ENCODE assay signal across 7 mouse cellular contexts in the genomic region with DNA sequence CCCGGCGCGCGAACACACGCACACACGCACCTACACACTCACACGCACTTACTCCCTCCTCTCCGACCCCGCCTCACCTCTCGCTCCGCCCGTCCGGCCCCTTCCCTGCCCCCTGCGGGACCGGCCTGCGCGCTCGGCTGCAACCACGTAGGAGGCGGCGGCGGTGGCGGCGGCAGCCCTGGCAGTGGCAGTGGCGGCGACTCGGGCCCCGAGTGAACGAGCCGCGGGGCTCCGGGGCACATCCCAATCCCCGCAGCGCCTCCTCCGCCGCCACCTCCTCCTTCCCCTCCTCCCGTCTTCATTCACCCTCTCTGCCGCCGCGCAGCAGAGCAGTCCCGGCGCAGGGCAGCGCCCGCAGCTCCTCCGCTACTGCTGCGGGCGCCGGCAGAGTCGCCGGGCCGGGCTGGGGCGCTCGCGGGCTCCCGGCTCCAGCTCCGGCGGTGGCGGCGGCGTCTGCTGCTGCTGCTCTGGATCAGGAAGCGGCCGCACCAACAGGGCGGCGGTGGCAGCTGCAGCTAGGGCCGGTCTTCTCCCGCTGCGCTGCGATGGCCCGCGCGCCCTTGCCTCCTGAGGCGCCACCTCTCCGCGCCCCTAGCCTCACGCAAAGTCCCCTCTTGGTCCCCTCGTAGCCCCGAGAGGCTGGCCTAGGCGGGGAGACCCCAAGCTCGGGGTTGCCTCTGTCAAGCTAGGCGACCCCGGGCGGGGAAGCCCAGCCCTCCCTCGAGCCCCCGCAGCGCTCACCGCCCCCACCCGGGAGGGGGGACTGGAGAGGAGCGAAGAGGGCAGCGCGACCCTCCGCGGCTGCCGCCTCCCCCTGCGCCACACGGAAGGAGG. TPM values are rescaled to one million over a fixed set of nuclear protein-coding genes. Genes with fewer than 3 reads are reported as not detected.
A peak's percentile ranks its signal among the peaks of the same experiment; 100 is the strongest.
DNase-seq lines count a peak whose midpoint lies in the region; ATAC-seq and TF ChIP-seq lines count a peak whose summit lies in the region.

No protein-coding gene starts in this region.

- ATAC-seq in limb, embryonic 15.5 days (ENCODE audit: insufficient number of reproducible peaks, low FRiP score, low TSS enrichment, low read depth): peak; percentile 45; the same call in 1 of the 2 replicates
- peak; percentile 27 for ATAC-seq in midbrain, embryonic 16.5 days

- peaks cover 44% of the 10 kb centered on the region for H3K4me1 ChIP-seq in limb, embryonic 15.5 days
- H3K4me1 ChIP-seq in midbrain, embryonic 16.5 days (ENCODE audit: control insufficient read depth, insufficient read depth, low read length): peaks cover 43% of the 10 kb centered on the region
- peaks cover 8% of the 10 kb centered on the region; the same call in 1 of the 2 replicates for H3K4me1 ChIP-seq in spleen, adult 2 months (ENCODE audit: control insufficient read depth, insufficient read depth, insufficient read length)

- H3K9me3 ChIP-seq in limb, embryonic 15.5 days: no peaks in the 10 kb centered on the region
- no peaks in the 10 kb centered on the region for H3K9me3 ChIP-seq in midbrain, embryonic 16.5 days (replicated peaks; ENCODE audit: control insufficient read depth, low read length, poor library complexity, severe bottlenecking)

- peak overlapping the region; percentile 87 for H3K4me3 ChIP-seq in limb, embryonic 15.5 days
- peak overlapping the region; percentile 94 for H3K4me3 ChIP-seq in midbrain, embryonic 16.5 days (ENCODE audit: low read depth, low read length)
- H3K4me3 ChIP-seq in spleen, adult 2 months (ENCODE audit: extremely low read depth, insufficient read depth, insufficient read length): peak overlapping the region; percentile 84

- H3K9ac ChIP-seq in limb, embryonic 15.5 days: peak overlapping the region; percentile 83
- H3K9ac ChIP-seq in midbrain, embryonic 16.5 days (ENCODE audit: low read depth, low read length): peak overlapping the region; percentile 99

- no peaks in the 10 kb centered on the region for H3K36me3 ChIP-seq in limb, embryonic 15.5 days
- no peaks in the 10 kb centered on the region for H3K36me3 ChIP-seq in midbrain, embryonic 16.5 days (ENCODE audit: control insufficient read depth, insufficient read depth, low read length)
- H3K36me3 ChIP-seq in spleen, adult 2 months (ENCODE audit: control insufficient read depth, insufficient read depth, low read length): no peaks in the 10 kb centered on the region

- no peak for TF ChIP-seq CTCF in spleen, adult 2 months (IDR thresholded peaks at IDR 0.05; ENCODE audit: extremely low read depth, insufficient read depth, insufficient read length, insufficient replicate concordance)

- H3K4me2 ChIP-seq in limb, embryonic 15.5 days: peak overlapping the region; percentile 89
- peak overlapping the region; percentile 78 for H3K4me2 ChIP-seq in midbrain, embryonic 16.5 days (ENCODE audit: low read length)

- under 1% methylated on average over 68 of the region's 95 CpGs for WGBS in limb, embryonic 15.5 days
- under 1% methylated on average over 65 of the region's 95 CpGs for WGBS in midbrain, embryonic 16.5 days
- under 1% methylated on average over 79 of the region's 95 CpGs for WGBS in spleen, adult 2 months

- H3K27ac ChIP-seq in limb, embryonic 15.5 days: peak overlapping the region; percentile 93
- peak overlapping the region; percentile 97 for H3K27ac ChIP-seq in midbrain, embryonic 16.5 days (ENCODE audit: low read length)
- H3K27ac ChIP-seq in spleen, adult 2 months (ENCODE audit: insufficient read depth, low read length): peak overlapping the region; percentile 85

- DNase-seq in adrenal gland, postnatal 10 days: peak; percentile 94
- DNase-seq in embryo, embryonic 11.5 days (ENCODE audit: low read depth, low spot score): peak; percentile 41
- DNase-seq in heart, adult 11 months: peak; percentile 99
- peak; percentile 91 for DNase-seq in kidney, adult 18-20 months
- peak in 1 of 2 experiments; percentile 68 for DNase-seq in spleen, adult 2 months (ENCODE audit: low read depth in 1 of 2, low spot score in 2 of 2)

- no peaks in the 10 kb centered on the region for H3K27me3 ChIP-seq in limb, embryonic 15.5 days
- no peaks in the 10 kb centered on the region; the same call in 1 of the 2 replicates for H3K27me3 ChIP-seq in midbrain, embryonic 16.5 days (ENCODE audit: control insufficient read depth, insufficient read depth, low read depth, low read length)
- H3K27me3 ChIP-seq in spleen, adult 2 months (ENCODE audit: control insufficient read depth, insufficient read depth, low read length): peaks cover 6% of the 10 kb centered on the region; the same call in 1 of the 2 replicates

- peak; percentile 15; the same call in 1 of the 2 replicates for TF ChIP-seq POLR2A in spleen, adult 2 months (IDR thresholded peaks at IDR 0.05; ENCODE audit: low read depth, low read length)

RNA-seq across cellular contexts. Expression of a gene that starts 1.1 kb away (rescaled TPM):
- 10 to 100 TPM; 25.2 to 41.2 TPM for total RNA-seq in adrenal gland, postnatal 10 days (2021)
- polyA plus RNA-seq in limb, embryonic 15.5 days (2015; fragmentation: Nextera tagmentation; extraction: Ambion mirVana): 5.4 and 6.4 TPM in 2 replicates
- 10.4 and 10.8 TPM in 2 replicates for polyA plus RNA-seq in midbrain, embryonic 16.5 days (2015; fragmentation: Nextera tagmentation; extraction: Ambion mirVana)
- 10.6 and 10.9 TPM in 2 replicates for polyA plus RNA-seq in spleen, adult 2 months (2012; rRNA removed)
